Mouse (Mus musculus): ENCODE measurements around the gene Med12l.
"Not testable (repeated sequence)": the region's sequence is repeated elsewhere in the genome, so short reads cannot be mapped to it uniquely, and the experiment has no call there.

Med12l gene

GRCm38 (mm10) chr3:59098540-59098939 is 92.9 kb downstream of the Med12l start:
- DNase-seq (ENCODE audit: extremely low spot score, low read depth, low spot score): no peak

GRCm38 (mm10) chr3:59101218-59101986 is 95.8 kb downstream of the Med12l start, which contains the start of gene Gpr171:
TSS of gene Gpr171 (minus strand) at chr3:59101821.
- no peak for DNase-seq (ENCODE audit: extremely low spot score, low read depth, low spot score)

- no peak for DNase-seq (ENCODE audit: extremely low spot score, low read depth, low spot score)
Measured at GRCm38 (mm10) chr3:59102146-59102545, 96.5 kb downstream of the Med12l start.

GRCm38 (mm10) chr3:59104462-59104861 is 98.8 kb downstream of the Med12l start:
- no peak for DNase-seq (ENCODE audit: extremely low spot score, low read depth, low spot score)

- no peak for DNase-seq (ENCODE audit: extremely low spot score, low read depth, low spot score)
Measured at GRCm38 (mm10) chr3:59107439-59107838, 101.8 kb downstream of the Med12l start.

GRCm38 (mm10) chr3:59109834-59110233 is 104.2 kb downstream of the Med12l start:
- not testable (repeated sequence) for DNase-seq (ENCODE audit: extremely low spot score, low read depth, low spot score)

- no peak for DNase-seq (ENCODE audit: extremely low spot score, low read depth, low spot score)
Measured at GRCm38 (mm10) chr3:59111944-59112343, 106.3 kb downstream of the Med12l start.

- DNase-seq (ENCODE audit: extremely low spot score, low read depth, low spot score): not testable (repeated sequence)
Measured at GRCm38 (mm10) chr3:59113291-59113690, 107.7 kb downstream of the Med12l start.

- DNase-seq (ENCODE audit: extremely low spot score, low read depth, low spot score): no peak
Measured at GRCm38 (mm10) chr3:59113973-59114517, 108.4 kb downstream of the Med12l start.

- DNase-seq (ENCODE audit: extremely low spot score, low read depth, low spot score): no peak
Measured at GRCm38 (mm10) chr3:59121067-59121730, 115.6 kb downstream of the Med12l start.

- no peak for DNase-seq (ENCODE audit: extremely low spot score, low read depth, low spot score)
Measured at GRCm38 (mm10) chr3:59121780-59122449, 116.3 kb downstream of the Med12l start.

- no peak for DNase-seq (ENCODE audit: extremely low spot score, low read depth, low spot score)
Measured at GRCm38 (mm10) chr3:59125022-59125421, 119.4 kb downstream of the Med12l start.

GRCm38 (mm10) chr3:59125783-59126555 is 120.3 kb downstream of the Med12l start:
- DNase-seq (ENCODE audit: extremely low spot score, low read depth, low spot score): no peak

GRCm38 (mm10) chr3:59128681-59129080 is 123.1 kb downstream of the Med12l start:
- no peak for DNase-seq (ENCODE audit: extremely low spot score, low read depth, low spot score)

- no peak for DNase-seq (ENCODE audit: extremely low spot score, low read depth, low spot score)
Measured at GRCm38 (mm10) chr3:59129547-59129946, 123.9 kb downstream of the Med12l start.

- no peak for DNase-seq (ENCODE audit: extremely low spot score, low read depth, low spot score)
Measured at GRCm38 (mm10) chr3:59130431-59130830, 124.8 kb downstream of the Med12l start.

- DNase-seq (ENCODE audit: extremely low spot score, low read depth, low spot score): no peak
Measured at GRCm38 (mm10) chr3:59131081-59131480, 125.5 kb downstream of the Med12l start.

GRCm38 (mm10) chr3:59131966-59132365 is 126.3 kb downstream of the Med12l start:
- DNase-seq (ENCODE audit: extremely low spot score, low read depth, low spot score): no peak

- DNase-seq (ENCODE audit: extremely low spot score, low read depth, low spot score): no peak
Measured at GRCm38 (mm10) chr3:59133189-59133588, 127.6 kb downstream of the Med12l start.

GRCm38 (mm10) chr3:59135911-59136653 is 130.5 kb downstream of the Med12l start:
- DNase-seq (ENCODE audit: extremely low spot score, low read depth, low spot score): no peak

Measured in hindlimb bud, embryonic 11.5 days (tissue).